Mouse (Mus musculus): ENCODE results near the gene Ankib1. TPM values are rescaled to one million over a fixed set of nuclear protein-coding genes. Genes with fewer than 3 reads are reported as not detected.
"Not testable (repeated sequence)": the region's sequence is repeated elsewhere in the genome, so short reads cannot be mapped to it uniquely, and the experiment has no call there.

Ankib1 gene
- polyA plus RNA-seq, 1 experiment: 10.8 TPM

- no peak for DNase-seq (ENCODE audit: low spot score)
These were observed 77.2 kb downstream of the Ankib1 start for GRCm38 (mm10) chr5:3725491-3725890.

GRCm38 (mm10) chr5:3723415-3723814 lies 79.3 kb downstream of the Ankib1 start:
- DNase-seq (ENCODE audit: low spot score): no peak

GRCm38 (mm10) chr5:3722873-3723272 lies 79.9 kb downstream of the Ankib1 start:
- no peak for DNase-seq (ENCODE audit: low spot score)

- DNase-seq (ENCODE audit: low spot score): no peak
These were observed 83.4 kb downstream of the Ankib1 start for GRCm38 (mm10) chr5:3719371-3719770.

GRCm38 (mm10) chr5:3715800-3716199 lies 86.9 kb downstream of the Ankib1 start:
- no peak for DNase-seq (ENCODE audit: low spot score)

GRCm38 (mm10) chr5:3702180-3702579 lies 100.5 kb downstream of the Ankib1 start:
- DNase-seq (ENCODE audit: low spot score): no peak

- DNase-seq (ENCODE audit: low spot score): no peak
These were observed 102.7 kb downstream of the Ankib1 start for GRCm38 (mm10) chr5:3700025-3700424.

GRCm38 (mm10) chr5:3696031-3696430 lies 106.7 kb downstream of the Ankib1 start:
- no peak for DNase-seq (ENCODE audit: low spot score)

- no peak for DNase-seq (ENCODE audit: low spot score)
These were observed 107.5 kb downstream of the Ankib1 start for GRCm38 (mm10) chr5:3695191-3695590.

- DNase-seq (ENCODE audit: low spot score): no peak
These were observed 109.8 kb downstream of the Ankib1 start for GRCm38 (mm10) chr5:3692956-3693355.

- DNase-seq (ENCODE audit: low spot score): no peak
These were observed 111.4 kb downstream of the Ankib1 start for GRCm38 (mm10) chr5:3691283-3691682.

GRCm38 (mm10) chr5:3688298-3688697 lies 114.4 kb downstream of the Ankib1 start:
- DNase-seq (ENCODE audit: low spot score): no peak

GRCm38 (mm10) chr5:3669938-3670554 lies 132.7 kb downstream of the Ankib1 start:
- DNase-seq (ENCODE audit: low spot score): no peak

GRCm38 (mm10) chr5:3666585-3666984 lies 136.1 kb downstream of the Ankib1 start:
- no peak for DNase-seq (ENCODE audit: low spot score)

- no peak for DNase-seq (ENCODE audit: low spot score)
These were observed 137.5 kb downstream of the Ankib1 start for GRCm38 (mm10) chr5:3665225-3665624.

GRCm38 (mm10) chr5:3657085-3657484 lies 145.6 kb downstream of the Ankib1 start, which contains the start of gene Gatad1:
TSS of gene Gatad1 (minus strand) at chr5:3657185.
- no peak for DNase-seq (ENCODE audit: low spot score)

- no peak for DNase-seq (ENCODE audit: low spot score)
These were observed 148.9 kb downstream of the Ankib1 start for GRCm38 (mm10) chr5:3653801-3654200.

GRCm38 (mm10) chr5:3652903-3653575 lies 149.7 kb downstream of the Ankib1 start:
- not testable (repeated sequence) for DNase-seq (ENCODE audit: low spot score)

GRCm38 (mm10) chr5:3651621-3652020 lies 151.1 kb downstream of the Ankib1 start:
- DNase-seq (ENCODE audit: low spot score): no peak

GRCm38 (mm10) chr5:3650881-3651280 lies 151.8 kb downstream of the Ankib1 start, which contains the start of gene Tmbim7:
TSS of gene Tmbim7 (plus strand) at chr5:3651181.
- DNase-seq (ENCODE audit: low spot score): no peak

- no peak for DNase-seq (ENCODE audit: low spot score)
These were observed 153.9 kb downstream of the Ankib1 start for GRCm38 (mm10) chr5:3648849-3649210.

- no peak for DNase-seq (ENCODE audit: low spot score)
These were observed 154.4 kb downstream of the Ankib1 start for GRCm38 (mm10) chr5:3648206-3648848.

- DNase-seq (ENCODE audit: low spot score): peak; percentile 68
These were observed 155.0 kb downstream of the Ankib1 start for GRCm38 (mm10) chr5:3647708-3648121.

Data from urinary bladder, adult 2 months (tissue).